Mouse (Mus musculus) G1E (cell line): ENCODE data around the gene Ube2k. TPM values are rescaled to one million over a fixed set of nuclear protein-coding genes. Genes with fewer than 3 reads are reported as not detected.

Source experiments
- ATAC-seq: 2 replicates; pipeline ENCODE4 v1.8.0; 2016; ENCODE audit warnings: mild to moderate bottlenecking; ENCODE audit not compliant: insufficient number of reproducible peaks, poor library complexity, low FRiP score, severe bottlenecking; ENCODE audit errors: extremely low read depth
- DNase-seq: peaks from one replicate; pipeline ENCODE4 v3.0.0; 2012; ENCODE audit warnings: low spot score
- H3K27me3 ChIP-seq: 2 replicates; pipeline ENCODE4 v1.6.1; 2012; ENCODE audit warnings: mild to moderate bottlenecking, low read length, inconsistent platforms; ENCODE audit not compliant: insufficient read depth
- H3K36me3 ChIP-seq: replicated peaks from 2 replicates; pipeline ENCODE3; 2012; ENCODE audit warnings: mild to moderate bottlenecking, inconsistent platforms
- H3K4me1 ChIP-seq: 2 replicates; pipeline ENCODE4 v1.6.1; 2012; ENCODE audit warnings: low read depth, low read length, inconsistent platforms, mixed read lengths; ENCODE audit not compliant: insufficient read depth
- H3K4me3 ChIP-seq: 2 replicates; pipeline ENCODE4 v1.5.1; 2012; ENCODE audit warnings: low read depth, mild to moderate bottlenecking, inconsistent platforms, low read length, moderate library complexity, mixed read lengths
- H3K9me3 ChIP-seq: replicated peaks from 2 replicates; pipeline ENCODE4 v1.6.1; 2012; ENCODE audit warnings: inconsistent platforms
- CTCF ChIP-seq: IDR thresholded peaks from 2 replicates; pipeline ENCODE4 v1.5.1; 2012; ENCODE audit warnings: low read depth, low read length, inconsistent platforms, mixed read lengths
- GATA1 ChIP-seq: IDR thresholded peaks from 2 replicates; pipeline ENCODE4 v1.6.1; 2012; ENCODE audit warnings: borderline replicate concordance, low read length, inconsistent platforms, mixed read lengths
- GATA2 ChIP-seq: IDR thresholded peaks from 2 replicates; pipeline ENCODE4 v1.6.1; 2012; ENCODE audit warnings: low read depth, low read length, inconsistent platforms, borderline replicate concordance
- POLR2AphosphoS5 ChIP-seq: IDR thresholded peaks from 2 replicates; pipeline ENCODE4 v1.6.1; 2012; ENCODE audit warnings: low read depth, low read length, inconsistent platforms; ENCODE audit not compliant: insufficient replicate concordance
- TAL1 ChIP-seq: conservative IDR thresholded peaks from 2 replicates; pipeline ENCODE4 v1.6.1; 2012; ENCODE audit warnings: low read depth, low read length, inconsistent platforms, mixed read lengths
- polyA plus RNA-seq: library from polyadenylated mRNA; stranded (reverse); fragments of >175 nt; gene quantifications from 2 replicates; pipeline ENCODE4 v1.2.3, GENCODE M21; 2012
- total RNA-seq, 2 experiments: library from RNA; stranded (forward) in 1 of 2; stranded (reverse) in 1 of 2; fragments of 200-1000 nt in 1 of 2; fragments of >200 nt in 1 of 2; fragmentation: Nextera tagmentation in 1 of 2; gene quantifications; 2 replicates each; pipeline ENCODE4 v1.2.3; 2014 to 2017

Gene Ube2k
- total and polyA plus RNA-seq, 3 experiments = 42.8 to 128 (median 112) TPM

- no peak for DNase-seq
- no peak for ATAC-seq
- no peaks in the 10 kb centered on the region for H3K27me3 ChIP-seq
- H3K4me1 ChIP-seq = peaks cover 27% of the 10 kb centered on the region
- H3K4me3 ChIP-seq = no peak overlapping the region
- H3K9me3 ChIP-seq = no peaks in the 10 kb centered on the region
- peaks cover 81% of the 10 kb centered on the region for H3K36me3 ChIP-seq
- TF ChIP-seq TAL1 (no peak), GATA1 (no peak), POLR2AphosphoS5 (no peak), CTCF (no peak), GATA2 (no peak)
Observed at GRCm38 (mm10) chr5:65613152-65613924, 76.3 kb downstream of the Ube2k start.

GRCm38 (mm10) chr5:65624340-65624739, 87.3 kb downstream of the Ube2k start:
- DNase-seq (no peak), ATAC-seq (no peak)
- peaks cover 80% of the 10 kb centered on the region for H3K36me3 ChIP-seq

GRCm38 (mm10) chr5:65638896-65639295, 101.9 kb downstream of the Ube2k start:
- TF ChIP-seq CTCF (no peak), GATA1 (no peak), POLR2AphosphoS5 (no peak), TAL1 (no peak), GATA2 (no peak)
- no peak for DNase-seq
- Histone ChIP-seq H3K36me3 (peaks cover 86% of the 10 kb centered on the region), H3K4me3 (no peak overlapping the region), H3K9me3 (no peaks in the 10 kb centered on the region), H3K4me1 (no peaks in the 10 kb centered on the region; the same call in 1 of the 2 replicates), H3K27me3 (no peaks in the 10 kb centered on the region)
- ATAC-seq = no peak

More at GRCm38 (mm10) chr5:65624340-65624739, 87.3 kb downstream of the Ube2k start:
- Histone ChIP-seq H3K4me3 (no peak overlapping the region), H3K27me3 (no peaks in the 10 kb centered on the region), H3K9me3 (no peaks in the 10 kb centered on the region), H3K4me1 (peaks cover 3% of the 10 kb centered on the region; the same call in 1 of the 2 replicates)
- TF ChIP-seq GATA2 = no peak

Other genes with a start within 250 kb of the Ube2k start
- gene Rfc1, start 201.6 kb upstream of the Ube2k start, total RNA-seq (2014; fragmentation: Nextera tagmentation) = 109 and 133 TPM in 2 replicates
- 98.5 and 111 TPM in 2 replicates for gene Rfc1, start 201.6 kb upstream of the Ube2k start, total RNA-seq (2017)
- 10.4 and 33.4 TPM in 2 replicates for gene Rfc1, start 201.6 kb upstream of the Ube2k start, polyA plus RNA-seq
- not detected in 2 replicates for gene Klb, start 188.9 kb upstream of the Ube2k start, total RNA-seq (2014; fragmentation: Nextera tagmentation)
- gene Klb, start 188.9 kb upstream of the Ube2k start, total RNA-seq (2017) = 0.05 and 0.17 TPM in 2 replicates
- not detected in 2 replicates for gene Klb, start 188.9 kb upstream of the Ube2k start, polyA plus RNA-seq
- 1,060 and 1,117 TPM in 2 replicates for gene Rpl9, start 145.8 kb upstream of the Ube2k start, total RNA-seq (2014; fragmentation: Nextera tagmentation)
- 2,141 and 2,380 TPM in 2 replicates for gene Rpl9, start 145.8 kb upstream of the Ube2k start, total RNA-seq (2017)
- gene Rpl9, start 145.8 kb upstream of the Ube2k start, polyA plus RNA-seq = 47.5 and 54.1 TPM in 2 replicates
- 53.3 and 60.7 TPM in 2 replicates for gene Lias, start 145.7 kb upstream of the Ube2k start, total RNA-seq (2014; fragmentation: Nextera tagmentation)
- 40.3 and 53.1 TPM in 2 replicates for gene Lias, start 145.7 kb upstream of the Ube2k start, total RNA-seq (2017)
- gene Lias, start 145.7 kb upstream of the Ube2k start, polyA plus RNA-seq = 5.4 and 10.8 TPM in 2 replicates
- gene Ugdh, start 101.3 kb upstream of the Ube2k start, total RNA-seq (2014; fragmentation: Nextera tagmentation) = 15.6 and 21.5 TPM in 2 replicates
- 33.9 and 43.7 TPM in 2 replicates for gene Ugdh, start 101.3 kb upstream of the Ube2k start, total RNA-seq (2017)
- 2.7 and 3.3 TPM in 2 replicates for gene Ugdh, start 101.3 kb upstream of the Ube2k start, polyA plus RNA-seq
- gene Gm43552, start 44.4 kb upstream of the Ube2k start, total RNA-seq (2014; fragmentation: Nextera tagmentation) = not detected in 2 replicates
- not detected in 2 replicates for gene Gm43552, start 44.4 kb upstream of the Ube2k start, total RNA-seq (2017)
- 11.5 and 17.8 TPM in 2 replicates for gene Gm43552, start 44.4 kb upstream of the Ube2k start, polyA plus RNA-seq
- 40.1 and 52.3 TPM in 2 replicates for gene Smim14, start within 50 bp of the Ube2k start, total RNA-seq (2014; fragmentation: Nextera tagmentation)
- 61.6 and 64.6 TPM in 2 replicates for gene Smim14, start within 50 bp of the Ube2k start, total RNA-seq (2017)
- 9.2 and 10.6 TPM in 2 replicates for gene Smim14, start within 50 bp of the Ube2k start, polyA plus RNA-seq
- gene Pds5a, start 161.0 kb downstream of the Ube2k start, total RNA-seq (2014; fragmentation: Nextera tagmentation) = 371 and 441 TPM in 2 replicates
- gene Pds5a, start 161.0 kb downstream of the Ube2k start, total RNA-seq (2017) = 386 and 434 TPM in 2 replicates
- gene Pds5a, start 161.0 kb downstream of the Ube2k start, polyA plus RNA-seq = 22.9 and 26.0 TPM in 2 replicates
- 182 and 208 TPM in 2 replicates for gene N4bp2, start 226.3 kb downstream of the Ube2k start, total RNA-seq (2014; fragmentation: Nextera tagmentation)
- 83.1 and 96.7 TPM in 2 replicates for gene N4bp2, start 226.3 kb downstream of the Ube2k start, total RNA-seq (2017)
- 31.8 and 32.1 TPM in 2 replicates for gene N4bp2, start 226.3 kb downstream of the Ube2k start, polyA plus RNA-seq